Mouse (Mus musculus): ENCODE measurements around the gene Ccdc88c. TPM values are rescaled to one million over a fixed set of nuclear protein-coding genes. Genes with fewer than 3 reads are reported as not detected.
A peak's percentile ranks its signal among the peaks of the same experiment; 100 is the strongest.
"Not testable (repeated sequence)": the region's sequence is repeated elsewhere in the genome, so short reads cannot be mapped to it uniquely, and the experiment has no call there.

The Ccdc88c gene
- total RNA-seq, 2 experiments from 2014 or later, result 21.9 to 25.5 TPM

- intact Hi-C loops (cut with DNase I), result loop anchor here (10.0 kb wide), 1 partner anchor 166 kb away; no protein-coding TSS in a partner anchor
- DNase-seq (ENCODE audit: low spot score in 2 of 2), result no peak
Measured at GRCm38 (mm10) chr12:101020210-101021015, 8.4 kb downstream of the Ccdc88c start.

GRCm38 (mm10) chr12:101019443-101019842 lies 9.4 kb downstream of the Ccdc88c start:
- no peak for DNase-seq (ENCODE audit: low spot score in 2 of 2)
- intact Hi-C loops (cut with DNase I), result no loop called here

- intact Hi-C loops (cut with DNase I), result no loop called here
- no peak for DNase-seq (ENCODE audit: low spot score in 2 of 2)
Measured at GRCm38 (mm10) chr12:101019031-101019430, 9.8 kb downstream of the Ccdc88c start.

GRCm38 (mm10) chr12:101017971-101018371 lies 10.9 kb downstream of the Ccdc88c start:
- DNase-seq (ENCODE audit: low spot score in 2 of 2), result no peak
- intact Hi-C loops (cut with DNase I), result no loop called here

GRCm38 (mm10) chr12:101016412-101016928 lies 12.4 kb downstream of the Ccdc88c start:
- no peak for DNase-seq (ENCODE audit: low spot score in 2 of 2)
- intact Hi-C loops (cut with DNase I), result no loop called here

GRCm38 (mm10) chr12:101015926-101016325 lies 12.9 kb downstream of the Ccdc88c start:
- intact Hi-C loops (cut with DNase I), result no loop called here
- DNase-seq (ENCODE audit: low spot score in 2 of 2), result no peak

- DNase-seq (ENCODE audit: low spot score in 2 of 2), result no peak
- intact Hi-C loops (cut with DNase I), result no loop called here
Measured at GRCm38 (mm10) chr12:101015165-101015560, 13.7 kb downstream of the Ccdc88c start.

GRCm38 (mm10) chr12:101014549-101015164 lies 14.2 kb downstream of the Ccdc88c start:
- no peak for DNase-seq (ENCODE audit: low spot score in 2 of 2)
- intact Hi-C loops (cut with DNase I), result no loop called here

GRCm38 (mm10) chr12:101013668-101014067 lies 15.2 kb downstream of the Ccdc88c start:
- intact Hi-C loops (cut with DNase I); DNase-seq (ENCODE audit: low spot score in 2 of 2): not testable (repeated sequence)

- intact Hi-C loops (cut with DNase I), result no loop called here
Measured at GRCm38 (mm10) chr12:101013078-101013665, 15.7 kb downstream of the Ccdc88c start.

GRCm38 (mm10) chr12:101012197-101013077 lies 16.4 kb downstream of the Ccdc88c start:
- intact Hi-C loops (cut with DNase I), result no loop called here
- no peak for DNase-seq (ENCODE audit: low spot score in 2 of 2)

More at GRCm38 (mm10) chr12:101013078-101013665, 15.7 kb downstream of the Ccdc88c start:
- DNase-seq (ENCODE audit: low spot score in 2 of 2), result no peak

- DNase-seq (ENCODE audit: low spot score in 2 of 2), result no peak
- intact Hi-C loops (cut with DNase I), result no loop called here
Measured at GRCm38 (mm10) chr12:101011017-101011416, 17.8 kb downstream of the Ccdc88c start.

GRCm38 (mm10) chr12:101010148-101010920 lies 18.5 kb downstream of the Ccdc88c start:
- no peak for DNase-seq (ENCODE audit: low spot score in 2 of 2)
- intact Hi-C loops (cut with DNase I), result no loop called here

- no peak for DNase-seq (ENCODE audit: low spot score in 2 of 2)
- intact Hi-C loops (cut with DNase I), result no loop called here
Measured at GRCm38 (mm10) chr12:101009225-101009624, 19.6 kb downstream of the Ccdc88c start.

- intact Hi-C loops (cut with DNase I), result no loop called here
- no peak for DNase-seq (ENCODE audit: low spot score in 2 of 2)
Measured at GRCm38 (mm10) chr12:101008648-101009047, 20.2 kb downstream of the Ccdc88c start.

GRCm38 (mm10) chr12:101007968-101008481 lies 20.8 kb downstream of the Ccdc88c start:
- intact Hi-C loops (cut with DNase I), result no loop called here
- peak; percentile 64 to 90 for DNase-seq (ENCODE audit: low spot score in 2 of 2)

GRCm38 (mm10) chr12:101007427-101007826 lies 21.4 kb downstream of the Ccdc88c start:
- no peak for DNase-seq (ENCODE audit: low spot score in 2 of 2)
- intact Hi-C loops (cut with DNase I), result no loop called here

GRCm38 (mm10) chr12:101005665-101006420 lies 23.0 kb downstream of the Ccdc88c start:
- intact Hi-C loops (cut with DNase I), result no loop called here
- DNase-seq (ENCODE audit: low spot score in 2 of 2), result no peak
